Mouse (Mus musculus): ENCODE data around the gene Cep57l1.
A peak's percentile ranks its signal among the peaks of the same experiment; 100 is the strongest.

Cep57l1 gene

DNA sequence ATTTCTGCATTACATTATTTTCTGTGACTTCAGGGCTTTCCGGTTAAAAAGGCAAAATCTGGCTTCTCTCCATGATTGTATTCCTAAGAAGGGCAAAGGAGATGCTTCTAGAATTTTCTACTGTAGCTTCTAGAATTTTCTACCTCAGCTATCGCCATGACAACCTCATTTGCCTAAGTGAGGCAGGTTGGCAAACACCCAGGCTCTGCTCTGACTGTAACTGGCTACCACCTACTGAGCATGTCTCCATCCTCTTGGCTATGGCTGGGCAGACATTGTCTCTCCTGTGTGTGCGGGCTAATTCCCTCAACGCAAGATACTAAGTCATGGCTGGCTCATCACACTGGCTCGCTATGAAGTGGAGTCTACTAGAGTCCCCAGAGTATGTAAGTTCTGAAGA is 63.1 kb downstream of the Cep57l1 start:
- no peak for DNase-seq (ENCODE audit: low read depth in 2 of 2, low spot score in 2 of 2)

DNA sequence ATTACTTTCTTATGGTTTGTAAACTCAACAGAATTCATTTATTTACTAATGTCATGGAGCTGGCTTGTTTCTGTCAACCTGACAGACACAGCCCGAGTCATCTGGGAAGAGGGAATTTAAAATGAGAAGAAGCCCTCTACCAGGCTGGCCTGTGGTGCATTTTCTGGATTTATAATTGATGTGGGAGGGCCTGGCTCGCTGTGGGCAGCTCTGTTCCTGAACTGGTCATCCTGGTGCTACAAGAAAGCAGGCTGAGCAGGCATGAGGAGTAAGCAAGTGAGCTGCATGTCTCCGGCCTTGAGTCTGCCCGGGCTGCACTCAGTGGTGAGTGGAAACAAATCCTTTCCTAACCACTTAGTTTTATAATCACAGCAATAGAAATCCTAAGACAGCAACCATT is 65.7 kb downstream of the Cep57l1 start:
- DNase-seq (ENCODE audit: low read depth in 2 of 2, low spot score in 2 of 2), result no peak

DNA sequence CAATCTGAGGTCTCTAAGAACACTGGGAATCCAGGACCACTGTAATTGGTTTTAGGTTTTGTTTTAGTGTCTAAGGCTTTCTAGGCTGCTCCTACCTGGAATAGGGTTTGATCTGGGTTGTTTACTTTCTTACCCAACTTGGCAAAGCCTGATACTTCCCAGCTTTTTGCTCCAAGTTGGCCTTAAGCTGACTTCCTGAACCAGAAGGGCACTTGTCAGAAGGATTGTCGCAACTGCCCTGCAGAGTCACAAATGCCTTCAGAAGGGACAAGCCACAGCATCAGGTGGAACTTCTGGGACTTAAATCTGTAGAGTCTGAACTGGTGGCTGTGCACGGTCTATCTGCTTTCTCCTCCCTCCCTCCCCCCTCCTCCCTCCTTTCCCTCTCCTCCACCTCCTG is 69.5 kb downstream of the Cep57l1 start:
- DNase-seq (ENCODE audit: low read depth in 2 of 2, low spot score in 2 of 2), result no peak

DNA sequence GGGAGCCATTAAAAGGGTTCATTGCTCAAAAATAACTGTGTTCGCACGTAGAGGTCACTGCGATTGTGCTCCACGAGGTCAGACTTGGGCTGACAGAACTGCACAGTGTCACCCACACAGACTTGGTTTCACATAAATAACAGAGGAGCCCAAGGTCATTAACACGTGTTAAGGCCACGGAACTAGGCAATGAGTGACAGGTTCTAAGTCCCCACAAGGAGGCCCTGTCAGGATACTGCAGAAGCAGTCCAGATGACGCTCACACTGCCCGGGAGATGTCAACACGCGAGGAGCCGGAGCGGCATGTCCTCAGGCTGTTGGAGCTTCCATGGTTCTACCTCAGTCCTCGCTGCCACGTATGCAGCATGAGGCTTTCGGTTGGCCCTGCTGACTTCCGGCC is 72.4 kb downstream of the Cep57l1 start:
- no peak for DNase-seq (ENCODE audit: low read depth in 2 of 2, low spot score in 2 of 2)

DNA sequence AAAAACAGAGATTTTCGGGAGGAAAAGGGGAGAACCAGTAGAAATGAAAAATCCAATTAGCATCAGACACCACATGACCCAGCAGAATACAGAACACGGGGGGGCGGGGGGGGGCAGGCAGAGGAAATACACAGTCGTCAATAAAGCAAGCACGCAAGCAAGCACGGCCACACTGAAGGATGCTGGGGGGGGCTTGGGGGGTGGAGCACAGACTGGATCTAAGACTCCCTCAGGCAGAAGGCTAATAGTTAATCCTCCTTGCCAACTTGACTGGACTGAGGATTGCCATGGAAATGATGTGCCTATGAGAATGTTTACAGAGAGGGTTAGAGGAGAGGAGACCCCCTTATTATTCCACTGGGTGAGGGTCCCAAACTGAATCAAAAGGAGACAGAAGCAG is 74.3 kb downstream of the Cep57l1 start:
- no peak for DNase-seq (ENCODE audit: low read depth in 2 of 2, low spot score in 2 of 2)

DNA sequence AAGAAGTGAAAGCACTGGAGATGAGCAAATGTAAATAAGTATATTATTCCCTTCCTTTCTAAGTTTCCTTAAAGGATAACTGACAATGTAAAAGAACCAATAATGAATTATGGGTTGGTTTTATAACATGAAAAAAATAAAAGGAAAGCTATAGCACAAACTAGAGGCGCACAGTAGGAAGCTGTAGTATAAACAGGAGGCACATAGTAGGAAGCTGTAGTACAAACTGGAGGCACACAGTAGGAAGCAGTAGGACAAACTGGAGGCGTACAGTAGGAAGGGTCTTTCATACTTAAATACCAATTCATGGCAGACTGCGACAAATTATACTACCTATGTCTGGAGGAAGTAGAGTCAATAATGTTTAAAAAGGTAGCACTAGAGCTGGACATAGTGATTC is 76.5 kb downstream of the Cep57l1 start:
- no peak for DNase-seq (ENCODE audit: low read depth in 2 of 2, low spot score in 2 of 2)

DNA sequence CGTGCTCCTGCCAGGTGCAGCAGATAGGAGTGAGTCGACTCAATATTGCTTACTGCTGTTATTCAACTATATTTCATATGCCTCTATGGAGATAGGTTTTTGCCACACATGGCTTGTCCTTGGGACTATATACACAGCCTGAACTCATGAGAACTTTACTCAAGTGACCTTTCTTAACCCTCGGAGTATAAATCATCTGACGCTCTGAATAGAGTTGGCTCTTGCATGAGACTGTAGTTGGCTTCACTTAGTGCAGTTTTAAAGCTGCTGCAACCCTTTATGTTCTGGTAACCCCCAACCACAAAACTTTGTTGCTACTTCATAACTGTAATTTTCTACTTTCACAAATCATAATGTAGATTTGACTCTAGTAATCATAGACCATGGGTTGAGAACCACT is 77.7 kb downstream of the Cep57l1 start:
- DNase-seq (ENCODE audit: low read depth in 2 of 2, low spot score in 2 of 2), result no peak

DNA sequence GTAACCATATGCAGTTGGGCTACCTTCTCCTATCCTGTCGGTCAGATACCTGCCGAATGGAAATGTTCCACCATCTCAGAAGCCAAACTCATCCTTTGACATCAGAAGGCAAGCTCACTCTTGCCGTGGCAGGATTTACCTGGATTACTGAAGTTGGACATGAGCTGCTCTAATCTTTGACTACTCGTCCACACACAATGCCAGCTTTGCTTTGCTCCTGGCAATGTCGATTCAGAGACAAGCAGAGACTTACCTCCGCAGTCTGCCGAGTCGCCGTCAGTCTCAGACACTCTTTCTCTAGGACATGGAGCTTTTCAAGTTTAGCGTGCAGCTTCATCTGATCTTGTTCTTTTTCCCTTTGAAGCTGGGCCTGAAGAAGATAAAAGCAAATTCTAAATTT is 78.9 kb downstream of the Cep57l1 start:
- no peak for DNase-seq (ENCODE audit: low read depth in 2 of 2, low spot score in 2 of 2)

DNA sequence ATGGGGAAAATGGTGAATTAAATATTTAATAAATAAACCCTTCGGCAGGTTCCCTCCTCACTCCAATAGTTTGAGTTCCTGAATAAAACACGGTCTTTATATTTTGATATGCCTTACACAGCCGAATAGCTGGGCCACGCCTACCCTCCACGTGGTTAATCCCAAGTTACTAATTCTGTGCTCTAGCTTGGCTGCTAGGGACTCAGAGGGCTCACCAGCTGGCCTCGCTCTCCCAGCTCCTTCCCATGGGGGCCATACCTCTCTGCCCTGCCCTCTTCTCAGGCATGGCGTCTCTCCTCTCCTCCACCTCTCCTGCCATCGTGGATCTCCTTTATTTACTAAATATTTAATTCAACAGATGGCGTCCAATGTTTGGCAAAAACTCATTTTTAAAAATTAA is 83.5 kb downstream of the Cep57l1 start:
- no peak for DNase-seq (ENCODE audit: low read depth in 2 of 2, low spot score in 2 of 2)

DNA sequence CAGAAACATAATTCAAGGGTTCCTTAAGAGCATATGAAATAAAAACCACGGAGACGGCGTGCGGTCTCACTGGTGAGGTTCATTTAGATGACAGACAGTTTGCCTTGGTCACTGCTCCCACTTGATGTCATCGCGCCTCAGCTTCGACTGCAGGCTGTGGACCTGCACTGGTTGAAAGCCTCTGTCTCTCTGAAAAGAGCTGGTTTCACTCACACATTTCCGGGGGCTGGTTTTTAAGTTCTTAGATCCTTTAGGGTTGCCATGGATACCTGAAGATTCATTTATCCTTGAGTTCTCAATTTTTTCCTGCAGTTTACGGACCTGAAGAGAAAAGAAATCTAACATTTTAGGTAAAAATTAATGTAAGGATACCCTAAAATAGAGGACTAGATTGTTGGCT is 90.1 kb downstream of the Cep57l1 start:
- no peak for DNase-seq (ENCODE audit: low read depth in 2 of 2, low spot score in 2 of 2)

DNA sequence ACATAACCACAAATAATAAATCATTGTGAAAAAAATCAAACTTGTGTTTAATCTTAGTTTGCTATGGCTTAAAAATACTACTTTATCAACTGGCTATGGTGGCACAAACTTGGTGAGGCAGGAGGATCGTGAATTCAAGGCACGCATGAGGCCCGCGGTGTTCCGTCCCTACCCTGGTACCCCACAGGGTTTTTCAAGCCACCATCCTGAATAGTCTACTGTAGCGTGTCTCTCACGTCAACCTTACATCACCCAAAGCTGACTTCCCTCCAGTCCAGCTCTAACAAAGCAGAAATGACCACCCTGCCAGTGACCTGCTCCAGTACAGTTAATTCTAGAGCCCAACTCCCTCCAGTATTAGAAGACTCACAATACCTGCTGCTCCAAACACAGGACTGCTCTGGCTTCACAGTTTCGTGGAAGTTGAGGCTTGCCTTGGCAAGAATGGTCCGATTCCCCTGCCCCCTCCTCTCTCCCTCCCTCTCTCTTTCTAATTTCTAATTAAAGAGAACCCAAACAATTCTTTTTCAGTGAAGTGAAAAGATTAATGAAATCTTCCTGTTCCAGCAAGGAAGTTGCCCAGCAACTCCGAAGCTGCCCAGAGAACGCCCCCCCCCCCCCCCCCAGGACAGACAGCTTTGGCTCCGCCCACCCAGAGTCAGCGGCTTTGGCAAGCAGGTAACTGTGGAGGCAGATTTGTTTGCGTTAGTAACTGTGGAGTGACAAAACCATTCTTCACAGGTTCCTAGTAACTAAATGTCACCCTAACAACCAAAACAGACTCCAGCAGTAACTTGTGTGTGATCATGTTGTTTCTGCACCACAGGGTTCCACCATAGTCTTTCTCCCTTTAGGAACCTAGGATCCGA is 93.4 kb downstream of the Cep57l1 start, which contains the start of gene Ccdc162:
TSS of gene Ccdc162 (minus strand) at position 606 of the 869 bp plus-strand sequence.
- DNase-seq (ENCODE audit: low read depth in 2 of 2, low spot score in 2 of 2), result no peak

DNA sequence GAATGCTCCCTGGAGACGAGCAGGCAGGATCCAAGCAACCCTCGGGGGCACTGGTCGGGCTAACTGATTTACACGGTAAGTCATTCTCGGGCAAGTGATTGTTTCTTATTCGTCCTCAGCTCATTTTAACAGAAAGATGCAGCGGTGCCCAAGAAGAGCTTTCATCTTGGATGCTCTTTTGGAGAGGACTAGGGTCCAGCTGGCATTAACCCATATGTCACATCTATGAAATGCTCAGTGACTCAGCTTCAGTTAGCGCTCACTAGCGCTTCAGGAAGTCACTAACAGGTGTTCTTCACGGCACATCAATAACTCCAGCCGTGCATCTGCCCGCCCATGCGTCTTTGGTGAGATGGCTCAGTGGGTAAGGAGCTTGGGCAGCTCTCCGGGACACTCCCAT is 94.1 kb downstream of the Cep57l1 start:
- no peak for DNase-seq (ENCODE audit: low read depth in 2 of 2, low spot score in 2 of 2)

DNA sequence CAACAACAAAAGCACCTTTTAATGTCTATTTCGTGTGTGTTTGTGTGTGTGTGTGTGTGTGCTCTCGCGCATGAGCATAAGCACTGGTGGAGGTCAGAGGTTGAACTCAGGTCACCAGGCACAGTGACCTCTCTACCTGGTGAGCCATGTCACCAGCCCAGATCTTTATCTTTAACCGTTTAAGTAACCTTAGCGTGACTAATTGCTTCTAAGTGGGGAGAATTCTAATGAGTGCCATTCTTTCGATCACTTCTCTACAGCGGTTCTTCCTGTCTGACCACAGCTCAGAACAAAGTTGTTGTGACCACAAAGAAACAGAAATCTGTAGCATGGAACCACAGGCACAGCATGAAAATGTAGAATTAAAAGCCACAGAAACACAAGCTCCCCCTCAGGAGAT is 98.2 kb downstream of the Cep57l1 start:
- DNase-seq (ENCODE audit: low read depth in 2 of 2, low spot score in 2 of 2), result no peak

DNA sequence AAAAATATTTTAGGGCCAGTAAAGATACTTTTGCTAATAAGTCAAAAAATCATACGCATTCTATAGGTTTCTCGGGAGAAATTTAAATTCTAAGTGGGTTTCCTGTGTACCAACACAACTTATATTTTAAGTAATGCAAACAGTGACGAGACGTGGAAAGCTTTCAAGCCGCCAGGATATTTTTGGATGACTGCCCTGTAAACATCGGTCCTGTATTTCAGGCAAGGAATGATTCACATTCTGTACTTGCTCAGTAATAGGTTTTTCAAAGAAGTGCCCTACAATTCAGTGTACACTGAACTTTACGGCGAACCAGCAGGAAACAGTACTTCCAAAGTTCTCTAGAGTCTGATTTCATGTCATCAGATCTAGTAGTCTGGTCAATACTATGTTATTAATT is 98.9 kb downstream of the Cep57l1 start:
- DNase-seq (ENCODE audit: low read depth in 2 of 2, low spot score in 2 of 2), result no peak

DNA sequence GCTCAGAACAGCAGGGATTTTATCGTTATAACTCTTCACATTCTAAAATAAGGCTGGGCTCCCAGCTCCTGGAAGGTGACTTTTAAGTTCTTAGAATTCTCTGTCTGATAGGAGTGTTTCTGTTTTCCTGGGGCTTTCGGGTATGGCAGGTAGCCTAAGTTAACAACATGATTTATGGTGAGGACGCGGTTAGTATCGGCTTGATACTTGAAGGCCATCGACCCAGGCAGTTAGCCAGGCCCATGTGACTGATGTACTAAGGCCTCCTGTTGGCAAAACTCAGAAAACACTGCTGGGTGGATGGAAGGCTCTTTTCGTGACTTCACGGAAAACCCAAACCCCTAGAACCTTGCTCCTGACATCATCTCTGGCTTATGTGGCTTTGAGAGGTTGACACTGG is 100.3 kb downstream of the Cep57l1 start:
- no peak for DNase-seq (ENCODE audit: low read depth in 2 of 2, low spot score in 2 of 2)

DNA sequence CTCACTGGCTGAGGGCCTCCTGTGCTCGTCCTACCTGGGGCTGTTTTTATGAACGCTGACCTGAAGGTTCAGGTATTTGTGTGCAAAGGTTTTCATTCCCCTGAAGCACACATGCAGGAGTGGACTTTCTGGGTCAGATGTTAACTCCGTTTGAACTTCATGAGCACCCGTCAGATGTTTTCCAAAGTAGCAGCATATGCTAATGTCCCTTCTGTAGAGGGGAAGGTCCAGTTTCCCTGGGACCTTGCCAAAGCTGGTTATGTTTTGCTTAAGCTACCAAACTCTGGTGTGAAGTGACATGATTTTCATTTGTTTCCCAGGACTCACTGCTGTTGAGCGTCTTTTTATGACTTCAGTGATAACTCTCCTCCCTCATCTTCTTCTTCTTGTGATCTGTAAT is 110.0 kb downstream of the Cep57l1 start:
- DNase-seq (ENCODE audit: low read depth in 2 of 2, low spot score in 2 of 2), result no peak

DNA sequence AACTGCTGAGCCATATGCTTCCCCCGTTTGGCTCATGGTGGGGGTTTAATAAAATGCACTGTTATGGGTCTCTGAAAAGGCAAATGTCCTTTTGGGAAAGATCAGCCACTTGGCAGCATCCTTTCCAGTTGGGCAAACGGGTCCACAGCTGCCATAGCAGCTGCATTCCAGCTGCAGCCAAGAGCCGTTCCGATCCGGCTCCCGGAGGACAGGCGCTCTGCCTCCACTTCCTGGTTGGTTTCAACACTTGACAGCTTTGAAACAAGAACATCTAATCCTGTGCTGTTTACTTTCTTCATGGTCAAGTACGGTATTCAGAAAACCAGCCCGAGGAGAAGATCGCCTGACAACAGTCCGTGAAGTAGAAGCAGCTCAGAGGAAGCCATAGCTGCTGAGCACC is 112.6 kb downstream of the Cep57l1 start:
- no peak for DNase-seq (ENCODE audit: low read depth in 2 of 2, low spot score in 2 of 2)

DNA sequence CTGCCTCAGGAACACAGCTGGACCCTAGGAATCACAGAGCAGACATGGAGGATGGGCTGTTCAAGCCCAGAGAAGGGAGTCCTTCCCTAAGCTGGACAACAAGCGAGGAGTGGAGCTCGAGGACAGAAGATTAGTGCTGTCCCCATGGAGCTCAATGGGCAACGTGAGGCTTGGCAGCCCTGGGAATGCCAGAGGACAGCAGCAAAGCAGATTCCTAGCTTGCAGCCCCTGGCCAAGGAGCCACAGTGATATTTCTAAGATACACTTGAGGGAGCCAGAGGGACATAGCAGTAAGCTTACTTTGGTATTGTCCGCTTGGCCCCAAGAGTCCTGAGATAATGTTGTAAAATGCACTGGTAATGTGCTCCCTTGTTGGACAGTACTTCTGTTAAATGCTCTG is 118.7 kb downstream of the Cep57l1 start:
- no peak for DNase-seq (ENCODE audit: low read depth in 2 of 2, low spot score in 2 of 2)

DNA sequence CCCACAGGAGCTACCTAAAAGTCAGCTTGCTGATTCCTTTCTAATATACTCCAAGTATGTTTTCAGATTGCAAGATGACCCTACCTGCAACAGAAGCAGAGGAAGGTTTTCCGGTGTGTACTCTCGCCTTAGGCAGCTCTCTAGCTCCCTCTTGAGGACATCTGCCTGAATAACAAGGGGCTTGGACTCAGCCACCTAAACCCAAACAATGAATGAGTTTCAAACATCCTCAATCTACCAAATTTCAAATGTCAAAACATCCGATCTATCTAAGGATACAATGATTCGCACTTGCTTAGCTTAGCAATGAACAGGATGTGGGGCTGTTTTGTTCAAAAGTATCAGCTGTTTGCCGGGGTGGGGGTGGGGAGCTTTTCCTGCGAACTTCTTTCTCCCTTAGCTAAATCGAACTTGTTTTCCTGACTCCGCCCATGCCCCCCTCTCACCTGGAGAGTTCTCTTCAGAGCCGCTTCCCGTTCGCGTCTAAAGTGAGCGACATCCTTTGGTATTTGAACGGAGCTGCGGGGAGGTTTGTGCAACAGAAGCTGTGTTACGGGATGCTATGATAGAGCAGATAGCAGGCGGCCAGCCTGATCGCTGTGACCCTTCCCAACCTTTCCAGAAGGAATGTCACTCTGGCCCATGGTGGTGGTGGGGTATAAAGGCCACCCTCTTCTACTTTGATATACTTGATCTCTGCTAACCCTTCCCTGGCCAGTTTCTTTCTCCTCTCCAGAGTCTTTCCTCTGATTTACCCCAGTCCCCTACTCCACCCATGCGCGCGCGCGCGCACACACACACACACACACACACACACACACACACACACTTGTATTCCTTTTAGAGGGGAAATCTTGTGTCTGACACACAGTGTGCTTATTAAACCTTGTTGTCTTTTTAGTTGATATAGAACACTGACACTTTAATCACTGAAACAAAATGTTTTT is 119.5 kb downstream of the Cep57l1 start:
- peak; percentile 72 to 82 for DNase-seq (ENCODE audit: low read depth in 2 of 2, low spot score in 2 of 2)

DNA sequence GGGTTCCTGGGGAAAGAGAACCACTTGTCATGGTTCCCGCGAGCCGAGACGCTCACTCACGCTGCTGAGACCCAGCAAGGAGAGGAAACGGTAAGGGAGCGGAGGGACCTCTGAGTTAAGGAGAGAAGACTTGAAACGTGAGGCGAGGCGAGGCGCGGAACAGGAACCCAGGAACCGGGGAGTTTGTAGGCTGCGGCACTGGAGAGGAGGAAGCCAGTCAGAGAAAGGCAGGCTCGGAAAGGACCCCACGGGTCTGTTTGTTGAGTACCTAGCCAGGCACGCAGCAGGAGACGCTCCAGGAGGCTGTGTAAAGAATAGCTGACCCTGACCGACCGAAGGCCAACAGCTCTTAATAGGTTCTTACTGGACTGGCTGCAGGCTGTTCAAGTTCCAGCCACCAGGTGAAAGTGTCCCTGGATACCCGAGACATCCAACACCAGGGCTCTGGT is 125.1 kb downstream of the Cep57l1 start:
- no peak for DNase-seq (ENCODE audit: low read depth in 2 of 2, low spot score in 2 of 2)

DNA sequence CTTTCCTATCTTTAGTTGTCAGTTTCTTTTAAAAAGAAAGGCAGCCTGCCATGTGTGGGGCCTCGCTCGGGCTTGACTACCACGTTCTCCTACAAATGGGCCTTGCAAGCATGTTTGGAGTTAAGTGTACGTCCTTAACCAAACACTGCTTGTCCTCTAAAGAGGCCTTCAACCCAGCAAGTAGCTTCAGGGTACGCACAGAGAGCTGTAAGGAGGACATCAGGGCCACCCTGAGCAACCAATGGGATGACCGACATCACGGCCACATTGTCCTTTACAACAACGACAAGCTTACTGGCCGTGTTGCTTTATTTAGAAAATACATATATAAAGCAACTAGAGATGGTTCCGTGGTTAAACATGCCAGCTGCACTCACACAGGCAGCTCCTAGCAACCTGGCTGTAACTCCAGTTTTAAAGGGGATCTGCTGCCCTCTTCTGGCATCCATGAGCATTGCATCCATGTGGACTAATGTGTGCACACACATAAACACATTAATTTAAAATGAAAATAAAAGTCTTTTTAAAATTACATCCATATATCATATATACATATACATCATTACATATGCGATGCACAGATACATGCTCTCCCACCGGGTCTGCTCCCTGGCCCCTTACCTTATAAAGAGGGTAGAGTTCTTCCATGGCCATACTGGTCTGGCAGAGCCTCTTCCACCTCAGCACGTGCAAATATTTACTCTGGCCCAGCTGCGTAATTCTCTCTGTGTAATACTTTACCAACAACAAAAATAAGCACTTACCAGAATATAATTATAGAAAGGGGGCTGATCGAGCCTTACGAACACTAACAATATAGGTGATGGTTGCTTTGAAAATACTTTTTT is 126.9 kb downstream of the Cep57l1 start:
- peak; percentile 85 to 89 for DNase-seq (ENCODE audit: low read depth in 2 of 2, low spot score in 2 of 2)

Data from CD8-positive naive resting alpha-beta T cell, adult 2 months (primary cell).